Mouse (Mus musculus) heart, embryonic 16.5 days (tissue): ENCODE measurements around the gene 1700003E16Rik. TPM values are rescaled to one million over a fixed set of nuclear protein-coding genes. Genes with fewer than 3 reads are reported as not detected.
A peak's percentile ranks its signal among the peaks of the same experiment; 100 is the strongest.

Experiments
- ATAC-seq: fragments of 200-750 bp; cut with Nextera tagmentation; replicated peaks from 2 replicates; pipeline ENCODE4 v1.8.0; 2017; ENCODE audit warnings: moderate number of reproducible peaks; ENCODE audit not compliant: insufficient read depth, low FRiP score; ENCODE audit errors: extremely low read depth
- H3K27ac ChIP-seq: fragments of 300-500 bp; sonication (generic); 2 replicates; pipeline ENCODE4 v1.5.1; 2014; ENCODE audit warnings: mild to moderate bottlenecking, low read length, control low read depth, moderate library complexity
- H3K27me3 ChIP-seq: fragments of 300-500 bp; sonication (generic); 2 replicates; pipeline ENCODE4 v1.6.1; 2014; ENCODE audit warnings: low read length, mixed read lengths; ENCODE audit not compliant: control insufficient read depth, insufficient read depth
- H3K36me3 ChIP-seq: fragments of 300-500 bp; sonication (generic); 2 replicates; pipeline ENCODE4 v1.6.1; 2014; ENCODE audit not compliant: control insufficient read depth, insufficient read depth
- H3K4me1 ChIP-seq: fragments of 300-500 bp; sonication (generic); 2 replicates; pipeline ENCODE4 v1.6.1; 2014; ENCODE audit warnings: low read length, mixed read lengths; ENCODE audit not compliant: control insufficient read depth, insufficient read depth
- H3K4me2 ChIP-seq: fragments of 300-500 bp; sonication (generic); 2 replicates; pipeline ENCODE4 v1.6.1; 2014; ENCODE audit warnings: low read depth, mild to moderate bottlenecking, control low read depth, low read length
- H3K4me3 ChIP-seq: fragments of 300-500 bp; sonication (generic); 2 replicates; pipeline ENCODE4 v1.5.1; 2014; ENCODE audit warnings: mild to moderate bottlenecking, control low read depth, low read length
- H3K9ac ChIP-seq: fragments of 300-500 bp; sonication (generic); 2 replicates; pipeline ENCODE4 v1.6.1; 2014; ENCODE audit warnings: low read length, control low read depth
- H3K9me3 ChIP-seq: fragments of 300-500 bp; sonication (generic); replicated peaks from 2 replicates; pipeline ENCODE4 v1.6.1; 2016; ENCODE audit warnings: low read length; ENCODE audit not compliant: control insufficient read depth
- WGBS: fragments of 180-500 bp; shearing (Covaris S2); extraction: QIAGEN DNeasy Blood & Tissue Kit; methylation state at CpG from one replicate; pipeline ENCODE4 v1.1.7; 2014; 5-methylcytosine and 5-hydroxymethylcytosine counted together
- polyA plus RNA-seq: library from polyadenylated mRNA; unstranded; fragments of >200 nt; fragmentation: Nextera tagmentation; extraction: Ambion mirVana; gene quantifications from 2 replicates; pipeline ENCODE4 v1.2.1, GENCODE M21; 2015

1700003E16Rik gene
- polyA plus RNA-seq, 1 experiment from 2014 or later = 1.5 TPM

DNA sequence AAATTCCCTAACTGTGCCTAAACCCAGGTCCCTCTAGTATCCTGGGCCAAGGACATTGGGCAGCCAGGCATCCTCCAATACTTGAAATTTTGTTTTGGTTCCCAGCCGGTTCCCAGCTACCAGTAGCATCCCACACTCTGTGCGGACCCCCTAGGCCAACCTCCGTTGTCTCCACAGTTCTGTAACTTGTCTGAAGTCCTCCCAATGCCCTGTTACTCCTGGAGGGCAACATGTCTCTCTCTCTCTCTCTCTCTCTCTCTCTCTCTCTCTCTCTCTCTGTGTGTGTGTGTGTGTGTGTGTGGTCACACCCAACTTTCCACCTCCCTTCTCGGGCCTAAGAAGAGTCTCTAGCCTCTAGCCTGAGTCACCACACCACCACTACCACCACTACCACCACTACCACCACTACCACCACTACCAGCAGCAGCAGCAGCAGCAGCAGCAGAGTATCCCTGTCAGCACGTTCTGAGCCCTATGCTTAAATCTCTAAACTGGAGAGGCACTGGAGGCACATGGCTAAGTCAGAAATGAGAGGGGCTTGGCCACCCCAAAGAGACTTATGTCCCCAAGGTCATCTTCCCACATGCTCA, 19.8 kb upstream of the 1700003E16Rik start:
- H3K9me3 ChIP-seq = no peaks in the 10 kb centered on the region
- H3K9ac ChIP-seq = peak overlapping the region; percentile 94
- H3K4me2 ChIP-seq = peak overlapping the region; percentile 81
- H3K4me1 ChIP-seq = peaks cover 20% of the 10 kb centered on the region
- 27% methylated on average over 5 of the region's 5 CpGs for WGBS
- H3K36me3 ChIP-seq = no peaks in the 10 kb centered on the region
- no peak for ATAC-seq
- peak overlapping the region; percentile 99 for H3K27ac ChIP-seq
- no peaks in the 10 kb centered on the region for H3K27me3 ChIP-seq
- H3K4me3 ChIP-seq = peak overlapping the region; percentile 68

DNA sequence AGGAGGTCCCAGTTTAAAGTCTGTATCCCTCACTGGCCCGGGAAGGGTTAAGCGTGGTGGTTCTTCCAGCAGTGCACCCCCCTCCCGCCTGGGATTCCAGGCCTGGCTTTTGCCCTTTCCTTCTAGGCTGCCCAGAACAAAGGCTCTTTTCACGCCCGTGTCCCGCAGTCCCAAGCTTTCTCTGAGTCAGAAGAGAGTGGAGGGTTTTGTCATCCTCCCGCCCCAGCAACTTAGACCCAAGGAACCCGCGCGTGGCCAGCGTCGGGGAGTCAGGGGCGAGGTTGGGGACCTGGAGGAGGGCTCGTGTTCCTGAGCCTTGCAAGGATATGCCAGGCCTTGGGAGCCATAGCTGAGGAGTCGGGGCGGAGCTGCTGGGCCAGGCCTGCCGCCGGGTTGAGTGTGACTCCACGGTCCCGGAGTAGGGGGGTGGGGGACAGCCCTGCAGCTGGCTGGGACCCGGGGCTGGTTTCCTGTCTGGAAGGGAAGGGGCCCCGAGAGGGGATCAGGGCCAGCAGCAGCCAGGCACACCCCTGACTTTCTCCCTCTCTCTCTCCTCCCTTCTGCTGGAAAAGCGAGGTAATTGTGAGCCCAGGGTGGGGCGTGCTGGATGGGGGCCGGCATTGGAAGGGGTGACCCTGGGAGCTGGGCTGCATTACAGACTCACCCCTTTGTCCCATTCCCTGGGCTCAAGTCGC, 19.2 kb upstream of the 1700003E16Rik start:
- peaks cover 25% of the 10 kb centered on the region for H3K4me1 ChIP-seq
- WGBS = under 1% methylated on average over 26 of the region's 26 CpGs
- ATAC-seq = peak; percentile 80
- peak overlapping the region; percentile 81 for H3K4me2 ChIP-seq
- H3K27me3 ChIP-seq = no peaks in the 10 kb centered on the region
- no peaks in the 10 kb centered on the region for H3K36me3 ChIP-seq
- peak overlapping the region; percentile 94 for H3K9ac ChIP-seq
- no peaks in the 10 kb centered on the region for H3K9me3 ChIP-seq
- peak overlapping the region; percentile 99 for H3K27ac ChIP-seq
- peak overlapping the region; percentile 68 for H3K4me3 ChIP-seq

DNA sequence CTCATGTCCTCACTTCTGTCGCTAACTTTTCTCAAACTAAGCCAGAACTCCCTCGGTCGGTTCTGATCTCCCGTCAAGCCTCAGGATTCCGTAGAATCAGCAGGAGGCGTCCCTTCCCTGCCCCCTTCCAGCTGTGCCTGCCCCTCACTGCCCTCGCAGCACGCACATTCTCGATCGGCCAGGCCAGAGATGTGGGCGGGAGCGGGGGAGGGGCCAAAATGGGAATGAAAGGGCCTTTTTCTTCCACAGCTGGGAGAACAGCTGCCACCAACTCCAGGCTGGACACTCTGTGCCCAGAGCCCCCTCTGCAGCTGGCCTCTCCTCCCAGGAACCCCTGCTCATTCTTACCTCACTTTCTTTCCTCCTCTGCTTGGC, 18.6 kb upstream of the 1700003E16Rik start:
- no peaks in the 10 kb centered on the region for H3K36me3 ChIP-seq
- H3K4me2 ChIP-seq = peak overlapping the region; percentile 81
- H3K4me3 ChIP-seq = peak overlapping the region; percentile 68
- no peaks in the 10 kb centered on the region for H3K9me3 ChIP-seq
- H3K27ac ChIP-seq = peak overlapping the region; percentile 99
- ATAC-seq = peak; percentile 78
- H3K27me3 ChIP-seq = no peaks in the 10 kb centered on the region
- peaks cover 31% of the 10 kb centered on the region for H3K4me1 ChIP-seq
- peak overlapping the region; percentile 94 for H3K9ac ChIP-seq
- 0% methylated on average over 12 of the region's 12 CpGs for WGBS

DNA sequence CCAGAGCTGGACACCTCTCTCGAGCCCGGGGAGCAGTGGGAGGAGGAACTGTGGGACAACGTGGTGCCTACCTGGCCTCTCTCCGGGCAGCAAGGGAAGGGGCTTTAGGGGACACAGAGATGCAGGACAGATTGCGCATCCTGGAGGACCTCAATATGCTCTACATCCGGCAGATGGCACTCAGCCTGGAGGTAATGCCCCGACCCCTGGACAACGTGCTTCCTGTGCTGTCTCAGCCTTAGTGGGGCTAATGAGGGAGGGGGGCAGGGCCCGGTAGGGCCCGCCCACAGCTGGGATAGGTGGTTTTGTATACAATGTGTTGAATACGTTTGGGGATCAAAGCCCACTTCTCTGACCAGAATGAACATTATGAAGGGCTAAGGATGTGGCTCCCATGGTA, 18.1 kb upstream of the 1700003E16Rik start:
- Histone ChIP-seq H3K4me2 (peak overlapping the region; percentile 81), H3K36me3 (no peaks in the 10 kb centered on the region), H3K27ac (peak overlapping the region; percentile 99), H3K9ac (peak overlapping the region; percentile 94), H3K9me3 (no peaks in the 10 kb centered on the region), H3K27me3 (no peaks in the 10 kb centered on the region), H3K4me3 (peak overlapping the region; percentile 68), H3K4me1 (peaks cover 32% of the 10 kb centered on the region)
- peak; percentile 33 for ATAC-seq
- 2% methylated on average over 11 of the region's 11 CpGs for WGBS

DNA sequence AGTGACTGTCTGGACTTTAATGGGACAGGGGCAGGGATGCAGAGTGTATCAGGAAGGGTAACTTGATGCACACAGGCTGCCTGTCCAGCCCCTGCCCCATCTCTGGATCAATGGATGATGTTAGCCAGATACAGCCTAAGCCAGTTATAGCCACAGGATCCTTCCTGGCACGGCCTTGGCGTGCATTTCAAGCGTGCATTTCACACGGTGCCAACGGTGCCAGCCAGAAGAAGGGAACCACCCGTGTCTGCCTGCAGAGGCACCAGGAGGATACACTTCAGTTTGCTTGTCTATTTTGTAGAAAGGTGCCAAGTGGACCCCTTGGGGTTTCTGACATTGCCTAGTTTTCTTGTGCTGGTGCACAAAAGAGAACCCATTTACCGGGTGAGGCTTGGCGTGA, 16.2 kb upstream of the 1700003E16Rik start:
- ATAC-seq = no peak
- Histone ChIP-seq H3K9ac (no peak overlapping the region), H3K36me3 (no peaks in the 10 kb centered on the region), H3K27me3 (no peaks in the 10 kb centered on the region), H3K4me1 (peaks cover 32% of the 10 kb centered on the region), H3K9me3 (no peaks in the 10 kb centered on the region), H3K4me3 (no peak overlapping the region), H3K27ac (no peak overlapping the region), H3K4me2 (no peak overlapping the region)
- 89% methylated on average over 8 of the region's 8 CpGs for WGBS

DNA sequence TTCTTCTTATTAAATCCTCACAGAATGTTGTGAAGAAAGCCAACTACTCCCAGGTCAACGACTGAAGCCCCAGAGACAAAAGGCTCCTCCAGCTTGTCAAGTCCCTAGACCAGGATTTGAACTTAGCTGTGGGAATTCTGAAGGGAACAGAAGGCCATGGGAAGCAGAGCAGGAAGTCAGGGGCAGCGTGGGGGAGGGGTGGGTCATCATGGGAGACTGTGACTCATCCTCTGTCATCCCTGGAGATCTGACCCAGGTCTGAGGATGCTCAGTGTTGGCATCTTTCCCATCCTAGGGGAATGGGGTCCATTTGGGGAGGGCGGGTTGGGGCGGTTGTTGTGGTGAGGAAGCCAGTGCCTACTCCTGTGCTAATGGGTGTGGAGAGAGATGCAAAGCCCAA, 14.6 kb upstream of the 1700003E16Rik start:
- H3K27ac ChIP-seq = peak overlapping the region; percentile 66
- H3K9ac ChIP-seq = peak overlapping the region; percentile 79

DNA sequence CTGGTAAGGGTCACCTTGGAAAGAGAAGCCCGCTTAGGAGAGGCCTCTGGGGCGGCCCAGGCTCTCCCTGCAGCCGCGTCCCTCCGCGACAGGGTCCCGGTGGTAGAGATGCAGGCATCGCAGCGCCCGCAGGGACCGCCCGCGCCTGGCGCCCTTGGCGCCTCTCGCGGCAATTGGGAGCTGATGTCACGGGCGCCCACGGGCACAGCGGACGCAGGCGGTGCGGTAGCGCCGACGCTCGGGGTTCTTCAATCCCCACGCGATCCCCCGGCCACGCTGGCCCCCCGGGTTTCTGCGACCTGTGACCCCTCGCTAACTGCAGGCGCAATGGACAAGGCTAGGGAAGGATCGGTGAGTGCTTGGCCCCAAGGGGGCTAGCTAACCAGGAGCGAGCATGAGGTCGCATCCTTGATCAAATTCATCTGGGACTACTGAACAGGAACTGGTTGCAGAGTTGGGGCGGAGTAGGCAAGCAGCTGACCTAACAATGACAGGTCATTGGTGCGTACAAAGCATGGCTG, 13.9 kb upstream of the 1700003E16Rik start:
- WGBS = 6% methylated on average over 41 of the region's 41 CpGs
- peak overlapping the region; percentile 66 for H3K27ac ChIP-seq
- H3K4me1 ChIP-seq = peaks cover 26% of the 10 kb centered on the region

More for the DNA sequence above, 14.6 kb upstream of the 1700003E16Rik start:
- Histone ChIP-seq H3K27me3 (no peaks in the 10 kb centered on the region), H3K4me3 (peak overlapping the region; percentile 50), H3K36me3 (no peaks in the 10 kb centered on the region), H3K4me1 (peaks cover 26% of the 10 kb centered on the region), H3K9me3 (no peaks in the 10 kb centered on the region), H3K4me2 (peak overlapping the region; percentile 77)
- ATAC-seq = no peak
- WGBS = 35% methylated on average over 4 of the region's 4 CpGs

DNA sequence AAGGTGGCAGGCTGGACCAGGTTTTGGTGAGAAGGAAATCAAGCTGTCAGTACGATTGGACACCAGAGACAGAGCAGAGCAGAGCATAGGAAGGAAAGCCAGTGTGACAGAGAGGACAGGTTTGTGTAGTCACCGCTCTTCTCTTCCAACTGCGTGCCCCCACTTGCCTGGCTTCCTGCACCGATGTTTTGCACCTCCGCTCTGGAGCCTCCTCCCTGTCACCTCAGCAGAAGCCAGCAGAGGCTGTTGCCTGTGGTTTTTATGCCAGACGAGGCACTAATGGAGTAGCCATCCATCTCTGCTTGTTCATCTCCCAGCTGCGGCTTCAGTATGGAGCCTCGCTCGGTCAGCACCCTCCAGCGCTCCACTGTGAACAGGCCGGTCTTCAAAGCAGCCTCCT, 13.3 kb upstream of the 1700003E16Rik start:
- peak overlapping the region; percentile 77 for H3K4me2 ChIP-seq
- H3K9ac ChIP-seq = peak overlapping the region; percentile 35; the same call in 1 of the 2 replicates
- H3K27me3 ChIP-seq = no peaks in the 10 kb centered on the region
- ATAC-seq = no peak
- no peaks in the 10 kb centered on the region for H3K9me3 ChIP-seq
- peaks cover 23% of the 10 kb centered on the region for H3K4me1 ChIP-seq
- H3K4me3 ChIP-seq = peak overlapping the region; percentile 50
- peaks cover under 1% of the 10 kb centered on the region for H3K36me3 ChIP-seq
- no peak overlapping the region for H3K27ac ChIP-seq
- WGBS = 51% methylated on average over 11 of the region's 11 CpGs

More for the DNA sequence above, 13.9 kb upstream of the 1700003E16Rik start:
- Histone ChIP-seq H3K27me3 (no peaks in the 10 kb centered on the region), H3K4me3 (peak overlapping the region; percentile 50), H3K9me3 (no peaks in the 10 kb centered on the region), H3K36me3 (no peaks in the 10 kb centered on the region), H3K9ac (peak overlapping the region; percentile 79), H3K4me2 (peak overlapping the region; percentile 77)
- peak; percentile 17 for ATAC-seq

DNA sequence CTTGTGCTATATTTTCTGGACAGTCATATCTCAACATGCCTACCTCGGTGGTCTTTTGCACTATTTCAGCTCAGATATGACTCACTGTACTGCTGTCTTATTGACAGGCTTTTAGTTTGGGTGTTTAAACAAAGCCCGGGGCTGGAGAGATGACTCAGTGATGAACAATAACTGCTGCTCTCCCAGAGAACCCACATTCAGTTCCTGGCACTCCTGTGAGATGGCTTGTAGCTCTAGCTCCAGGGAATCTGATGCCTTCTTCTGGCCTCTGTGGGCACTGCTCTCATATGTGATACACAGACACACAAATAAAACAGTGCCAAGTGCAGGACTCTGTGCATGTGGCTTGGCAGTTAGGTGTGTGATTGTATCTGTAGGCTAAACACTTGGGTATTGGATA, 11.0 kb upstream of the 1700003E16Rik start:
- H3K9me3 ChIP-seq = no peaks in the 10 kb centered on the region
- peaks cover 12% of the 10 kb centered on the region for H3K4me1 ChIP-seq
- H3K27me3 ChIP-seq = no peaks in the 10 kb centered on the region
- no peak overlapping the region for H3K9ac ChIP-seq
- no peak for ATAC-seq
- no peak overlapping the region for H3K4me2 ChIP-seq
- WGBS = 60% methylated on average over 2 of the region's 2 CpGs
- no peak overlapping the region; the same call in 1 of the 2 replicates for H3K27ac ChIP-seq
- peaks cover 10% of the 10 kb centered on the region for H3K36me3 ChIP-seq
- no peak overlapping the region for H3K4me3 ChIP-seq
